Mouse (Mus musculus): Measurements from ENCODE around the gene Mfge8. TPM values are rescaled to one million over a fixed set of nuclear protein-coding genes. Genes with fewer than 3 reads are reported as not detected.

Mfge8 gene
- polyA plus RNA-seq, 1 experiment from 2014 or later, result 156 TPM

Other genes starting within 250 kb of the Mfge8 start
- gene Isg20, start 235.6 kb downstream of the Mfge8 start, polyA plus RNA-seq (2014; fragmentation: Nextera tagmentation; extraction: Ambion mirVana), result 0.65 and 1.6 TPM in 2 replicates
- 0.04 and 0.09 TPM in 2 replicates for gene Acan, start 95.6 kb downstream of the Mfge8 start, polyA plus RNA-seq (2014; fragmentation: Nextera tagmentation; extraction: Ambion mirVana)
- 2.1 and 2.7 TPM in 2 replicates for gene Hapln3, start 18.0 kb downstream of the Mfge8 start, polyA plus RNA-seq (2014; fragmentation: Nextera tagmentation; extraction: Ambion mirVana)
- 22.3 and 23.5 TPM in 2 replicates for gene Abhd2, start 124.1 kb upstream of the Mfge8 start, polyA plus RNA-seq (2014; fragmentation: Nextera tagmentation; extraction: Ambion mirVana)
- 80.0 and 81.0 TPM in 2 replicates for gene Rlbp1, start 238.0 kb upstream of the Mfge8 start, polyA plus RNA-seq (2014; fragmentation: Nextera tagmentation; extraction: Ambion mirVana)
- 6.3 and 6.9 TPM in 2 replicates for gene Fanci, start 242.9 kb upstream of the Mfge8 start, polyA plus RNA-seq (2014; fragmentation: Nextera tagmentation; extraction: Ambion mirVana)